Mouse (Mus musculus): ENCODE results near the gene Tmem102.

DNA sequence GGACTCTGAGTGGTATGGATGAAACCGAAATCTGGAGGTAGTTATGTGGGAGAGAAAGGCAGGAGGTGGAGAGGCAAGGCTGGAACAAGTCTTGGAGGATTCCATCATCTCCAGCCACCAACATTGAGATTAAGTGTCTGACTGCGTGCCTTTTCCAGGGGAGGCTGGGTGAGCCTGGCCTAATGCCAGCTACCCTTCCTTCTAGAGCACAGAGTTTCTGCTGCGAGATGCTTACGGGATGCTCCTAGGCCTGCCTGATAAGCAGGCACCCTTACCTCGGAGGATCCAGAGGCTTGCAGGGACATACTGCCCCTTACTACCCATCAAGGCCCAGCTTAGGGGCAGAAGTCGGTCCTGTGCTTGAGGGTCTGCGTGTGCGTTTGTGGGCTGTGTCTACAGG lies 28.1 kb upstream of the Tmem102 start:
- TF ChIP-seq CTCF (IDR thresholded peaks at IDR 0.05; ENCODE audit: low read depth, low read length) (no peak), GATA1 (IDR thresholded peaks at IDR 0.05; ENCODE audit: borderline replicate concordance, low read length) (no peak), TAL1 (conservative IDR thresholded peaks at IDR 0.05; ENCODE audit: low read depth, low read length) (no peak)
